Mouse (Mus musculus) B cell, adult 62 days (primary cell): ENCODE measurements around the gene Gm42791. TPM values are rescaled to one million over a fixed set of nuclear protein-coding genes. Genes with fewer than 3 reads are reported as not detected.

Source experiments
- total RNA-seq: library from RNA; stranded (reverse); gene quantifications from 4 replicates; pipeline ENCODE4 v1.2.4, GENCODE M21; 2023

The Gm42791 gene
- total RNA-seq, result 1.4 to 7.0 TPM (median 5.0 TPM) in 4 replicates

GRCm38 (mm10) chr5:148994706-148995414 lies at the start of gene Gm42791:
TSS of gene Gm42791 (minus strand) at chr5:148995147.

GRCm38 (mm10) chr5:148929116-148929449 lies 65.9 kb downstream of the Gm42791 start, which contains the start of gene Katnal1:
TSS of gene Katnal1 (minus strand) at chr5:148929320.

Other genes with a start within 250 kb of the Gm42791 start
- 4.9 to 11.1 TPM (median 6.5 TPM) in 4 replicates for gene Katnal1, start 65.8 kb downstream of the Gm42791 start, total RNA-seq
- gene Uspl1, start 189.2 kb upstream of the Gm42791 start, total RNA-seq, result 91.7 to 102 TPM (median 96.9 TPM) in 4 replicates
- 660 to 720 TPM (median 702 TPM) in 4 replicates for gene Hmgb1, start 189.3 kb upstream of the Gm42791 start, total RNA-seq